Mouse (Mus musculus) C2C12 (cell line): ENCODE data around the gene Afdn.

Experiments
- CTCF ChIP-seq: IDR thresholded peaks from one replicate; pipeline ENCODE4 v1.5.1; 2011; ENCODE audit not compliant: control insufficient read depth, insufficient read depth, insufficient read length
- MAX ChIP-seq: IDR thresholded peaks from one replicate; pipeline ENCODE4 v1.6.1; 2011; ENCODE audit warnings: mild to moderate bottlenecking, control low read depth
- MYOD1 ChIP-seq: IDR thresholded peaks from one replicate; pipeline ENCODE4 v1.6.1; 2011; ENCODE audit warnings: low read depth; ENCODE audit not compliant: control insufficient read depth, insufficient read length

DNA sequence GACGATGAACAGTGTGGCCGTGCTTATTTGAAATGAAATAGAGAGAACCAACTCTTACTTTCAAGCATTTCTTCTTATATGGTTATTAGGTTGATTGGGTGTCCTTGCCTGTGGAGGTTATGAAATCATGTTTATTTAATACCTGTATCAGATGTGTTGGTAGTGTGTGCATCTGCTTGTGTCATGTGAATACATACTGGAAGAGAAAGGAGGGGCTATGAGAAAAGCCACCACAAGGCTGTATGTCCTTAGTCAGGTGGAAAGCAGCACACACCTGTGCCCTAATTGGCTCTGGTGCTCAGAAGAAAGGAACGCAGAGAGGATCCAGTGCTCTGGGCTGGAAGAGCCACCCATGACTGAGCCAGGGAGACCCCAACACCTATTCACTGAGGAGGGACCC lies 47.8 kb upstream of the Afdn start:
- TF ChIP-seq CTCF (no peak), MAX (no peak), MYOD1 (no peak)
